Mouse (Mus musculus): ENCODE measurements around the gene Narfl. TPM values are rescaled to one million over a fixed set of nuclear protein-coding genes. Genes with fewer than 3 reads are reported as not detected.

Gene Narfl
- polyA plus RNA-seq, 1 experiment from 2014 or later, result 30.7 TPM

- no peak overlapping the region for H3K9ac ChIP-seq
- no peak for ATAC-seq (ENCODE audit: low FRiP score, low read depth)
- H3K4me3 ChIP-seq, result no peak overlapping the region
- WGBS, result 95% methylated on average over 13 of the region's 13 CpGs
- H3K27ac ChIP-seq (replicated peaks), result no peak overlapping the region
- H3K27me3 ChIP-seq, result no peaks in the 10 kb centered on the region
- H3K4me1 ChIP-seq (replicated peaks), result peaks cover 84% of the 10 kb centered on the region
- H3K9me3 ChIP-seq, result no peaks in the 10 kb centered on the region
- peaks cover 28% of the 10 kb centered on the region for H3K36me3 ChIP-seq
- H3K4me2 ChIP-seq, result no peak overlapping the region
Measured at GRCm38 (mm10) chr17:25827011-25827410, 53.4 kb downstream of the Narfl start.

- Histone ChIP-seq H3K36me3 (peaks cover 28% of the 10 kb centered on the region), H3K9ac (no peak overlapping the region), H3K9me3 (no peaks in the 10 kb centered on the region), H3K4me1 (replicated peaks) (peaks cover 85% of the 10 kb centered on the region), H3K4me3 (no peak overlapping the region), H3K27ac (replicated peaks) (peak overlapping the region; percentile 92; the same call in 1 of the 2 replicates), H3K4me2 (peak overlapping the region; percentile 92), H3K27me3 (no peaks in the 10 kb centered on the region)
- WGBS, result 85% methylated on average over 22 of the region's 22 CpGs
- ATAC-seq (ENCODE audit: low FRiP score, low read depth), result no peak
Measured at GRCm38 (mm10) chr17:25827546-25828222, 54.1 kb downstream of the Narfl start.

- Histone ChIP-seq H3K9ac (peak overlapping the region; percentile 85), H3K27me3 (no peaks in the 10 kb centered on the region), H3K9me3 (no peaks in the 10 kb centered on the region), H3K27ac (replicated peaks) (peak overlapping the region; percentile 92), H3K4me2 (peak overlapping the region; percentile 92), H3K4me1 (replicated peaks) (peaks cover 82% of the 10 kb centered on the region), H3K4me3 (peak overlapping the region; percentile 69), H3K36me3 (peaks cover 28% of the 10 kb centered on the region)
- ATAC-seq (ENCODE audit: low FRiP score, low read depth), result no peak; the same call in 1 of the 2 replicates
- 86% methylated on average over 8 of the region's 8 CpGs for WGBS
Measured at GRCm38 (mm10) chr17:25828223-25828594, 54.6 kb downstream of the Narfl start.

GRCm38 (mm10) chr17:25828712-25829557, 55.4 kb downstream of the Narfl start, which contains the start of gene Jmjd8:
TSS of gene Jmjd8 (plus strand) at chr17:25828867.
- 1% methylated on average over 32 of the region's 32 CpGs for WGBS

GRCm38 (mm10) chr17:25829558-25830017, 56.0 kb downstream of the Narfl start:
- Histone ChIP-seq H3K36me3 (peaks cover 28% of the 10 kb centered on the region), H3K4me3 (peak overlapping the region; percentile 69), H3K4me2 (peak overlapping the region; percentile 92), H3K9ac (peak overlapping the region; percentile 85), H3K27ac (replicated peaks) (peak overlapping the region; percentile 92), H3K9me3 (no peaks in the 10 kb centered on the region), H3K4me1 (replicated peaks) (peaks cover 84% of the 10 kb centered on the region), H3K27me3 (no peaks in the 10 kb centered on the region)
- WGBS, result 38% methylated on average over 8 of the region's 8 CpGs
- ATAC-seq (ENCODE audit: low FRiP score, low read depth), result no peak

More at GRCm38 (mm10) chr17:25828712-25829557, 55.4 kb downstream of the Narfl start, which contains the start of gene Jmjd8:
- H3K27me3 ChIP-seq, result no peaks in the 10 kb centered on the region
- H3K9me3 ChIP-seq, result no peaks in the 10 kb centered on the region
- H3K4me1 ChIP-seq (replicated peaks), result peaks cover 84% of the 10 kb centered on the region
- peak within 1 kb of the TSS; percentile 69 for H3K4me3 ChIP-seq
- peaks cover 28% of the 10 kb centered on the region for H3K36me3 ChIP-seq
- H3K4me2 ChIP-seq, result peak within 1 kb of the TSS; percentile 92
- H3K27ac ChIP-seq (replicated peaks), result peak within 1 kb of the TSS; percentile 92
- peak within 1 kb of the TSS; percentile 85 for H3K9ac ChIP-seq
- peak; percentile 60 for ATAC-seq (ENCODE audit: low FRiP score, low read depth)

GRCm38 (mm10) chr17:25830200-25830753, 56.7 kb downstream of the Narfl start:
- H3K27ac ChIP-seq (replicated peaks), result no peak overlapping the region
- 87% methylated on average over 4 of the region's 4 CpGs for WGBS
- peak overlapping the region; percentile 69 for H3K4me3 ChIP-seq
- no peaks in the 10 kb centered on the region for H3K9me3 ChIP-seq
- H3K27me3 ChIP-seq, result no peaks in the 10 kb centered on the region
- no peak overlapping the region for H3K9ac ChIP-seq
- H3K4me1 ChIP-seq (replicated peaks), result peaks cover 84% of the 10 kb centered on the region
- peaks cover 28% of the 10 kb centered on the region for H3K36me3 ChIP-seq
- peak overlapping the region; percentile 92 for H3K4me2 ChIP-seq
- no peak for ATAC-seq (ENCODE audit: low FRiP score, low read depth)

GRCm38 (mm10) chr17:25830806-25831431, 57.3 kb downstream of the Narfl start:
- H3K27ac ChIP-seq (replicated peaks), result no peak overlapping the region
- peak overlapping the region; percentile 57; the same call in 1 of the 2 replicates for H3K4me3 ChIP-seq
- no peak for ATAC-seq (ENCODE audit: low FRiP score, low read depth)
- H3K9me3 ChIP-seq, result no peaks in the 10 kb centered on the region
- 0 out of 2 replicates have a peak overlapping the region, but pooled peaks have one; percentile 70 for H3K9ac ChIP-seq
- H3K4me1 ChIP-seq (replicated peaks), result peaks cover 84% of the 10 kb centered on the region
- peak overlapping the region; percentile 92 for H3K4me2 ChIP-seq
- H3K36me3 ChIP-seq, result peaks cover 28% of the 10 kb centered on the region
- H3K27me3 ChIP-seq, result no peaks in the 10 kb centered on the region
- 88% methylated on average over 14 of the region's 14 CpGs for WGBS

GRCm38 (mm10) chr17:25831451-25832281, 58.1 kb downstream of the Narfl start:
- WGBS, result 63% methylated on average over 21 of the region's 21 CpGs
- Histone ChIP-seq H3K4me3 (peak overlapping the region; percentile 57), H3K4me2 (peak overlapping the region; percentile 92), H3K9ac (peak overlapping the region; percentile 70), H3K27me3 (no peaks in the 10 kb centered on the region), H3K9me3 (no peaks in the 10 kb centered on the region), H3K27ac (replicated peaks) (peak overlapping the region; percentile 98), H3K4me1 (replicated peaks) (peaks cover 85% of the 10 kb centered on the region), H3K36me3 (peaks cover 26% of the 10 kb centered on the region)
- no peak for ATAC-seq (ENCODE audit: low FRiP score, low read depth)

GRCm38 (mm10) chr17:25832436-25833290, 59.1 kb downstream of the Narfl start:
- Histone ChIP-seq H3K9ac (peak overlapping the region; percentile 70), H3K9me3 (no peaks in the 10 kb centered on the region), H3K27ac (replicated peaks) (peak overlapping the region; percentile 98), H3K4me2 (peak overlapping the region; percentile 92), H3K4me3 (peak overlapping the region; percentile 57), H3K4me1 (replicated peaks) (peaks cover 85% of the 10 kb centered on the region), H3K36me3 (peaks cover 16% of the 10 kb centered on the region), H3K27me3 (no peaks in the 10 kb centered on the region)
- peak; percentile 92 for ATAC-seq (ENCODE audit: low FRiP score, low read depth)
- WGBS, result under 1% methylated on average over 72 of the region's 77 CpGs
